Mouse (Mus musculus) hindbrain, embryonic 15.5 days (tissue): ENCODE results near the gene Tenm2. TPM values are rescaled to one million over a fixed set of nuclear protein-coding genes. Genes with fewer than 3 reads are reported as not detected.

Experiments used
- ATAC-seq: fragments of 200-750 bp; cut with Nextera tagmentation; 2 replicates; pipeline ENCODE4 v1.8.0; 2017; ENCODE audit warnings: low read depth, moderate number of reproducible peaks, moderate TSS enrichment; ENCODE audit not compliant: low FRiP score
- H3K27ac ChIP-seq: fragments of 300-500 bp; sonication (generic); replicated peaks from 2 replicates; pipeline ENCODE4 v1.5.1; 2015; ENCODE audit warnings: mild to moderate bottlenecking, inconsistent platforms
- H3K27me3 ChIP-seq: fragments of 300-500 bp; sonication (generic); 2 replicates; pipeline ENCODE4 v1.6.1; 2015; ENCODE audit warnings: control low read depth, inconsistent platforms
- H3K36me3 ChIP-seq: fragments of 300-500 bp; sonication (generic); 2 replicates; pipeline ENCODE4 v1.6.1; 2015; ENCODE audit warnings: control low read depth, inconsistent platforms
- H3K4me1 ChIP-seq: fragments of 300-500 bp; sonication (generic); replicated peaks from 2 replicates; pipeline ENCODE4 v1.6.1; 2015; ENCODE audit warnings: control low read depth, inconsistent platforms
- H3K4me2 ChIP-seq: fragments of 300-500 bp; sonication (generic); 2 replicates; pipeline ENCODE4 v1.6.1; 2015; ENCODE audit warnings: moderate library complexity, mild to moderate bottlenecking, inconsistent platforms
- H3K4me3 ChIP-seq: fragments of 300-500 bp; sonication (generic); 2 replicates; pipeline ENCODE4 v1.5.1; 2015; ENCODE audit warnings: mild to moderate bottlenecking, inconsistent platforms
- H3K9ac ChIP-seq: fragments of 300-500 bp; sonication (generic); 2 replicates; pipeline ENCODE4 v1.6.1; 2015; ENCODE audit warnings: inconsistent platforms
- H3K9me3 ChIP-seq: fragments of 300-500 bp; sonication (generic); 2 replicates; pipeline ENCODE4 v1.6.1; 2016; ENCODE audit warnings: control low read depth, inconsistent platforms
- WGBS: fragments of 180-500 bp; shearing (Covaris S2); methylation state at CpG from one replicate; pipeline ENCODE4 v1.1.7; 2015; 5-methylcytosine and 5-hydroxymethylcytosine counted together
- polyA plus RNA-seq: library from polyadenylated mRNA; unstranded; fragments of >200 nt; fragmentation: Nextera tagmentation; extraction: Ambion mirVana; gene quantifications from 2 replicates; pipeline ENCODE4 v1.2.1, GENCODE M21; 2015

Gene Tenm2
- polyA plus RNA-seq, 1 experiment from 2014 or later, result 33.1 TPM

- no peak for ATAC-seq
- Histone ChIP-seq H3K4me1 (peaks cover 6% of the 10 kb centered on the region; the same call in 1 of the 2 replicates), H3K4me3 (no peak overlapping the region), H3K36me3 (no peaks in the 10 kb centered on the region), H3K4me2 (no peak overlapping the region), H3K9ac (no peak overlapping the region), H3K27ac (no peak overlapping the region), H3K9me3 (no peaks in the 10 kb centered on the region), H3K27me3 (no peaks in the 10 kb centered on the region)
- WGBS, result 37% methylated on average over 6 of the region's 6 CpGs
Measured at GRCm38 (mm10) chr11:36635082-36635481, 600.7 kb downstream of the Tenm2 start.

- H3K4me1 ChIP-seq, result peaks cover 6% of the 10 kb centered on the region; the same call in 1 of the 2 replicates
- H3K27ac ChIP-seq, result no peak overlapping the region
- H3K27me3 ChIP-seq, result no peaks in the 10 kb centered on the region
- no peak overlapping the region for H3K9ac ChIP-seq
- no peaks in the 10 kb centered on the region for H3K36me3 ChIP-seq
- no peak overlapping the region for H3K4me2 ChIP-seq
- H3K4me3 ChIP-seq, result no peak overlapping the region
- H3K9me3 ChIP-seq, result no peaks in the 10 kb centered on the region
- ATAC-seq, result no peak
Measured at GRCm38 (mm10) chr11:36632201-36632600, 603.6 kb downstream of the Tenm2 start.

- WGBS, result 76% methylated on average over 6 of the region's 6 CpGs
- no peak overlapping the region for H3K27ac ChIP-seq
Measured at GRCm38 (mm10) chr11:36613807-36614206, 622.0 kb downstream of the Tenm2 start.

GRCm38 (mm10) chr11:36604815-36605382 lies 630.9 kb downstream of the Tenm2 start:
- no peak overlapping the region for H3K4me2 ChIP-seq
- WGBS, result 47% methylated on average over 8 of the region's 8 CpGs
- H3K4me1 ChIP-seq, result peaks cover 15% of the 10 kb centered on the region
- no peak overlapping the region for H3K27ac ChIP-seq
- ATAC-seq, result no peak
- no peaks in the 10 kb centered on the region for H3K36me3 ChIP-seq
- H3K9me3 ChIP-seq, result no peaks in the 10 kb centered on the region
- no peak overlapping the region for H3K4me3 ChIP-seq
- no peak overlapping the region for H3K9ac ChIP-seq
- H3K27me3 ChIP-seq, result no peaks in the 10 kb centered on the region

More at GRCm38 (mm10) chr11:36613807-36614206, 622.0 kb downstream of the Tenm2 start:
- Histone ChIP-seq H3K4me2 (no peak overlapping the region), H3K4me1 (no peaks in the 10 kb centered on the region), H3K9me3 (no peaks in the 10 kb centered on the region), H3K36me3 (no peaks in the 10 kb centered on the region), H3K4me3 (no peak overlapping the region), H3K9ac (no peak overlapping the region), H3K27me3 (no peaks in the 10 kb centered on the region)
- ATAC-seq, result no peak

- H3K27me3 ChIP-seq, result no peaks in the 10 kb centered on the region
- no peak overlapping the region for H3K9ac ChIP-seq
- no peak for ATAC-seq
- no peak overlapping the region for H3K4me2 ChIP-seq
- peaks cover 15% of the 10 kb centered on the region for H3K4me1 ChIP-seq
- 24% methylated on average over 3 of the region's 3 CpGs for WGBS
- H3K4me3 ChIP-seq, result no peak overlapping the region
- H3K9me3 ChIP-seq, result no peaks in the 10 kb centered on the region
- H3K36me3 ChIP-seq, result no peaks in the 10 kb centered on the region
- no peak overlapping the region for H3K27ac ChIP-seq
Measured at GRCm38 (mm10) chr11:36604272-36604671, 631.5 kb downstream of the Tenm2 start.

- no peaks in the 10 kb centered on the region for H3K36me3 ChIP-seq
- no peak overlapping the region for H3K4me3 ChIP-seq
- peaks cover 9% of the 10 kb centered on the region for H3K4me1 ChIP-seq
- WGBS, result 56% methylated on average over 1 of the region's 1 CpGs
- no peak overlapping the region for H3K27ac ChIP-seq
- no peaks in the 10 kb centered on the region for H3K27me3 ChIP-seq
- H3K4me2 ChIP-seq, result no peak overlapping the region
- H3K9ac ChIP-seq, result no peak overlapping the region
- no peak for ATAC-seq
- H3K9me3 ChIP-seq, result no peaks in the 10 kb centered on the region
Measured at GRCm38 (mm10) chr11:36592471-36592870, 643.3 kb downstream of the Tenm2 start.

GRCm38 (mm10) chr11:36566146-36566545 lies 669.6 kb downstream of the Tenm2 start:
- 0 out of 2 replicates have a peak, but pooled peaks have one; percentile 27 for ATAC-seq
- H3K27ac ChIP-seq, result no peak overlapping the region

DNA sequence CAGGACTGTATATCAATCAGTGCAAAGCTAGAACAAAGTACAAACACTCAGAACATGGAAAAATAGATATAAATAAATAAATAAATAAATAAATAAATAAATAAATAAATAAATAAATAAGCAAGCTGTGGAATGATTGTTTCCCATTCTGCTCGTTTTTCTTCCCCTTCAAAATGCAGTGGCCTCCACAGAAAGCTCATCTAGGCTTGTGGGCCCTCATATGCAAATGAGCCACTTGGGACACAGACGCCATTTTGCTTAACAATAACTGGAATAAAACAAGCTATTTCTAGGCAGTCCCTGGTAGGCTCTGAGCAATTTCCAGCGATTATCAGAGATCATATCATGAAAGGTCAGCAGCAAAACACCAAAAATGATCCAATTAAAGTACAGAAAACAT lies 672.9 kb downstream of the Tenm2 start:
- 62% methylated on average over 3 of the region's 3 CpGs for WGBS
- 0 out of 2 replicates have a peak, but pooled peaks cover 4% of the 10 kb centered on the region for H3K4me1 ChIP-seq
- H3K9me3 ChIP-seq, result no peaks in the 10 kb centered on the region
- H3K4me3 ChIP-seq, result no peak overlapping the region
- ATAC-seq, result no peak
- H3K36me3 ChIP-seq, result no peaks in the 10 kb centered on the region
- no peaks in the 10 kb centered on the region for H3K27me3 ChIP-seq
- H3K4me2 ChIP-seq, result no peak overlapping the region
- no peak overlapping the region for H3K9ac ChIP-seq
- H3K27ac ChIP-seq, result no peak overlapping the region

More at GRCm38 (mm10) chr11:36566146-36566545, 669.6 kb downstream of the Tenm2 start:
- Histone ChIP-seq H3K36me3 (no peaks in the 10 kb centered on the region), H3K9ac (no peak overlapping the region), H3K9me3 (no peaks in the 10 kb centered on the region), H3K4me2 (no peak overlapping the region), H3K4me1 (0 out of 2 replicates have a peak, but pooled peaks cover 4% of the 10 kb centered on the region), H3K4me3 (no peak overlapping the region), H3K27me3 (no peaks in the 10 kb centered on the region)
- 43% methylated on average over 2 of the region's 2 CpGs for WGBS

GRCm38 (mm10) chr11:36560785-36561548 lies 674.8 kb downstream of the Tenm2 start:
- no peak for ATAC-seq
- 67% methylated on average over 7 of the region's 7 CpGs for WGBS
- no peaks in the 10 kb centered on the region for H3K27me3 ChIP-seq
- H3K36me3 ChIP-seq, result no peaks in the 10 kb centered on the region
- no peak overlapping the region for H3K4me2 ChIP-seq
- H3K4me3 ChIP-seq, result no peak overlapping the region
- H3K4me1 ChIP-seq, result no peaks in the 10 kb centered on the region
- H3K9me3 ChIP-seq, result no peaks in the 10 kb centered on the region
- no peak overlapping the region for H3K9ac ChIP-seq
- no peak overlapping the region for H3K27ac ChIP-seq

DNA sequence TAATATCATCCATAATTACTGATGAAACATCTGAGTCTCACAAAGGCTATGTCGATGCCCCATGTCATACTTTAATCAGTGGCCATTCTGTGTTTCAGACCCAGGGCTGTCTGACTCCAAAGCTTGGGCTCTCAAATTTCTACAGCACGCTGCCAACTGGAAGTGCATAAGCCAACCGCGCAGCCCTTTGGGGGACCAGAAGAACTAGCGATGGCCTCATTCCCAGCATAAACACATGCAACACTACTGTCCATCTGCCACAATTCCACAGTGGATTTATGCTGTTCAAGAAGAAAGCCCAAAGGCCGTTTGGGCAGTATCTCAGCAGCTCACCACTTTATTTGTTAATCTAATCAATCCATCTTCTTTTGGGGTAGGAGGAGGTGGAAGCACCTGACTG lies 678.4 kb downstream of the Tenm2 start:
- H3K4me2 ChIP-seq, result no peak overlapping the region
- no peaks in the 10 kb centered on the region for H3K27me3 ChIP-seq
- H3K4me3 ChIP-seq, result no peak overlapping the region
- H3K9ac ChIP-seq, result no peak overlapping the region
- 67% methylated on average over 6 of the region's 6 CpGs for WGBS
- H3K9me3 ChIP-seq, result no peaks in the 10 kb centered on the region
- peaks cover 14% of the 10 kb centered on the region for H3K4me1 ChIP-seq
- H3K27ac ChIP-seq, result no peak overlapping the region
- ATAC-seq, result no peak
- no peaks in the 10 kb centered on the region for H3K36me3 ChIP-seq

GRCm38 (mm10) chr11:36553286-36553685 lies 682.5 kb downstream of the Tenm2 start:
- H3K4me2 ChIP-seq, result no peak overlapping the region
- no peak overlapping the region for H3K9ac ChIP-seq
- no peaks in the 10 kb centered on the region for H3K9me3 ChIP-seq
- WGBS, result 19% methylated on average over 5 of the region's 5 CpGs
- H3K4me1 ChIP-seq, result peaks cover 30% of the 10 kb centered on the region
- no peaks in the 10 kb centered on the region for H3K27me3 ChIP-seq
- H3K36me3 ChIP-seq, result no peaks in the 10 kb centered on the region
- ATAC-seq, result no peak
- H3K27ac ChIP-seq, result no peak overlapping the region
- no peak overlapping the region for H3K4me3 ChIP-seq

- no peak for ATAC-seq
- Histone ChIP-seq H3K27me3 (no peaks in the 10 kb centered on the region), H3K4me3 (no peak overlapping the region), H3K36me3 (no peaks in the 10 kb centered on the region), H3K9me3 (no peaks in the 10 kb centered on the region), H3K4me1 (peaks cover 33% of the 10 kb centered on the region), H3K9ac (no peak overlapping the region), H3K27ac (no peak overlapping the region), H3K4me2 (no peak overlapping the region)
- 82% methylated on average over 4 of the region's 4 CpGs for WGBS
Measured at GRCm38 (mm10) chr11:36550649-36551048, 685.1 kb downstream of the Tenm2 start.
